Mouse (Mus musculus) CD4-positive, CD25-positive, alpha-beta regulatory T cell, adult 9 weeks (primary cell): ENCODE measurements around the gene Hnrnpul1. TPM values are rescaled to one million over a fixed set of nuclear protein-coding genes. Genes with fewer than 3 reads are reported as not detected.

Experiments
- polyA plus RNA-seq: library from polyadenylated mRNA; unstranded; fragments of 100-300 nt; shearing (Covaris generic); gene quantifications from one replicate; pipeline ENCODE4 v1.2.1, GENCODE M21; 2017

Hnrnpul1 gene
- 45.4 TPM for polyA plus RNA-seq

DNA sequence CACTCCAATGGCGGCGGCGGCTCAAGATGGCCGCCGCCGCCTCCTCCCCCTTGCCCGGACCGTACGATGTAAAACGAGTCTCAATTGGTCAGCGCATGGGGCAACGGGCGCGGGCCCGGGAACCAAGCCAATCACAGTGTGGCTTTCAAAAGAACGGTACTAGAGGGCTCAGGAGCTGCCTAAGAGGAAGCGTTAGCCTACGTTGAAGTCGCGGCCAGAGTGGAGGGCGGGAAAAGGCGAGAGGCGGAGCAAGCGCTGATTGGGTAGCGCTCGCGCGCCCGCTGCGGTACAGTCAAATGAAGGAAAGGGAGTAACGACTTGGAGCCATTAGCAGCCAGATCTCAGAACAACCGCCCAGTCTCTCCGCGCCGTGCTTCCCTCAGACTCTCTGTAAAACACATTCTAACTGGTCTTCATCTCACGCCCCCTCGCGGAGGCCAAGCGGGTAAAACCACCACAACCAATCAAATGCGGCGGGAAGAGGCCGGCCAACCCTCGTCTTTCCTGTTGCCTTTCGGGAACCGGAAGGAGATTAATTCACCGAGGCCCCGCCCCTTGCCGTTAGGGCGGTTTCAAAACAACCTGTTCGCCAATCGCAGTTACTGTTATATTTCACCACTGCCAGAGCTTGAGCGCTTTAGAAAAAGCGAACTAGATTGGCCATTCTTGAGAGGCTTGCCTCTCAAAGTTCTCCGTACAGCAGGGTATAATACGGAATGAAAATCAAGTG, at the start of gene Hnrnpul1:
Gene Hnrnpul1 (minus strand): TSS at position 20 of the 730 bp plus-strand sequence.

DNA sequence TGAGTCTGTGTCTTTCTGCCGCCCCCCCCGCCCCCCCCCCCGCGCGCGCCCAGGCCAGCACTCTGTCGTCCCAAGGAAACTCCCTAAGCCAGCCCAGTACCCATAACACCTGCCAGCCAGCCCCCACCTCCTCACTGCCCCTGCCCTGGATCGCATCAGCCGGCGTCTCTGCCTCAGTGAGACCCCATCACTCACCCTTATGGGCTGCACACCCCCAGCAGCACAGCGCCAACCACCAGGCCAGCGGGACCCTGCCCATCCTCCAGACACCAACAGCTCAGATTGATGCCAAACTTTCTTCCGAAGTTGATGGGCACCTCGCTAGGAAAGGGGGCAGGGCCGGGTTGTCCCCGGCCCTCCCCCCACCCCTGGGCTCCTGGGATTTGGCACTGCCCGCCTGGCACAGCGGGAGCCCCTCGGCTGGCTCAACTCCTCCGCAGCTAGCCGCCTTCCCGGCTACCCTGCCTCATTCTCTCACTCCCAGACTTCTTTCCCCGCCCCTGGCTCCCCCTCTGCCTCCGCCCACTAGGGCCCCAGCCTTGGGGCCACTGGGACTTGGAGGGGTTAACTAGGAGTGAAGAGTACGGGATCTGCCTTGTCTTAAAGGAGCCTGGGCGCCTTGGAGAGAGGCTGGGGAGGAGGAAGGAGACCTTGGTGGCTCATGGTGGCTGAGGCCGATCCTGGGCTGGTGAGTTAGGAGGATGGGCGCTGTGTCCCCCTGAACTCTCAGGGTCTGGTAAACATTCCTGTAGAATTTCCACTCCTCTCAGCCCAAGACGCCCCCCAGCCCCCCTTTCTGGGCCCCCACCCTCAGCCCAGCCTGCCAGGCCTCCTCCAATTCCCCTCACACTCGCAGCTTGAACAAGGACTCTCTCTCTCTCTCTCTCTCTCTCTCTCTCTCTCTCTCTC, 33.9 kb upstream of the Hnrnpul1 start, which contains the start of gene Axl:
Gene Axl (minus strand): TSS at position 486 of the 909 bp plus-strand sequence.

DNA sequence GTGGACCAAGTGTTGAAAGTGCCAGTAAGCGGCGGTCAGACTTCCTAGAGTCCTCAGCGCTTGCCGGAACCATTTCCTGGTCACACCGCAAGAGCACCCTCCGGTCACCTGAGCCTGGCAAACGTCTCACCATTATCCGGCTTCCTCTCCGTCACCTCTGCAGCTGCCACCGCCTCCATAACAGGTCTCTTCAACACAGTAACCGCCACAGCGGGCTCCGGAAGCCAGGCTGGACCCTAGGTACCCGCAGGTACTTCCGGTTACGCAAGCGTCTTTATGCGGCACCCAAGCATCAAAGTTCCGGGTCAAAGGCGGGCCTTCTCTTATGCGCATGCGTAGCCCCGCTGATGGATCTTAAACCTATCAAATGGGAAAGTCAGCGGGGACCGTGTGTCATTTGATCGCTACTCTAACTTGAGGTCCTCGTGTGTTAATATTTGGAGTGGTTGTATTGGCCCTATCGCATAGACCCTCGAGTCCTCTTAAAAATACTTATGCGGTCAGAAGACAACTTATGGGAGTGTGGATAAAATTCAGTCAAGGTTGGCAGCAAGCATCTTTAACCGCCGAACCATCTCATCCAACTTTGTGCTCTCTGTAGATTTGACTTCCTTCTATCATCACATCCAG, 35.7 kb downstream of the Hnrnpul1 start, which contains the start of gene Ccdc97:
Gene Ccdc97 (minus strand): TSS at position 301 of the 630 bp plus-strand sequence.

DNA sequence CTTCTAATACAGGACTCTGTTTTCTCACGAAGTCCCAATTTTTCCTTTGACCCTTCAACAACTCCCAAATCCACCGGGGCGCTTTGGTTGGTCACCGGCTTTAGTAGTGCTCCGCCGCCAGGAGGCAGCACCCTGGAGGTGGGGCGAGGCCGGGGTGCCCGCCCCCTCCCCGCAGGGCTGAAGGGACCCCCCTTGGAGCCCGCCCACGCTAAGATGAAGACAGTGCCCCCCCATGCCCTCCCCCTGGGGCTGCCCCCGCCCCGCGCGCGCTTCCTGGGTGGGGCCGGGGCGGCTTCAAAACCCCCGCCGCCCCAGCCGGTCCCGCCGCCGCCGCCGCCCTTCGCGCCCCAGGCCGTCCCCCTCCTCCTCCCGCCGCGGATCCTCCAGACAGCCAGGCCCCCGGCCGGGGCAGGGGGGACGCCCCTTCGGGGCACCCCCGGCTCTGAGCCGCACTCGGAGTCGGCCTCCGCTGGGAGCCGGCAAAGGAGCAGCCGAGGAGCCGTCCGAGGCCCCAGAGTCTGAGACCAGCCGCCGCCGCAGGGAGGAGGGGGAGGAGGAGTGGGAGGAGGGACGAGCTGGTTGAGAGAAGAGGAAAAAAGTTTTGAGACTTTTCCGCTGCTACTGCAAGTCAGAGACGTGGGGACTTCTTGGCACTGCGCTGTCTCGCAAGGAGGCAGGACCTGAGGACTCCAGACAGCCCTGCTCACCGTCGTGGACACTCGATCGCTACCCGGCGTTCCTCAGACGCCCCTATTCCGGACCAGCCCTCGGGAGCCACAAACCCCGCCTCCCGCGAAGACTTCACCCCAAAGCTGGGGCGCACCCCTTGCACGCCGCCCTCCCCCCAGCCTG, 67.7 kb downstream of the Hnrnpul1 start, which contains the start of gene Tgfb1:
Gene Tgfb1 (plus strand): TSS at position 323 of the 852 bp plus-strand sequence.

DNA sequence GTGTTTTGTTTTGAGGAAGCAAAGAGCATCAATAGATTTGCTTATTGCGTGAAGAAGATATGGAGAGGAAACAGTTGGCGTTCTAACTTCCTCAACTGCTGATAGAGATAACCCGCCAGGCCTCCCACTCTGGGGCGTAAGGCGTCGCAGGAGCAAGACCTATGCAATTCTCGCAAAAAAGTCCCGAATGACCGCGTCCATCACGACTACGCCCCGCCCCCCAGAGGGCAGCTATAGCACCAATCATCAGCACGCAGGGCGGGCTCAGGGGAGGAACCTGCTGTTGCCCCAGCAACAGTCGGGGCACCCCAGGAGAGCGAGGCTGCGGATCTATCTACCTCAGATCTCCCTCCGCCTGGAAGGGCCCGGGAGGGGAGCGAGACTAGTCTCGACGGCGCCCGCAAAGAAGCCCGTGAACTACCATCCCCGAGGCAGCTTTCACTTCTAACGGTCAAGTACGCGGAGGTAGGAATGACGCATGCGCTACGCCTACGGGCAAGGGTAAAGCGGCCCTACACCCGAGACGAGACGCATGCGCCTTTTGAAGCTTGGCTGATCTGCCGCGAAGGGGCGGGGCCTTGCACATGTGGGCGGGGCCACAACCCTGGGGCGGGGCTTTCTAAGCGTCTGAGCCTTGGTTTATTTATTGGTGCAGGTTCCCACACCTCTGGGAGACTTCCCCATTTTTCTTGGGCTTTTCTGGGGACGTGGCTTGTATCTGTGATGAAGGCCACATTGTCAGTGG, 73.9 kb downstream of the Hnrnpul1 start, which contains the start of gene B9d2:
Gene B9d2 (plus strand): TSS at position 267 of the 745 bp plus-strand sequence.

DNA sequence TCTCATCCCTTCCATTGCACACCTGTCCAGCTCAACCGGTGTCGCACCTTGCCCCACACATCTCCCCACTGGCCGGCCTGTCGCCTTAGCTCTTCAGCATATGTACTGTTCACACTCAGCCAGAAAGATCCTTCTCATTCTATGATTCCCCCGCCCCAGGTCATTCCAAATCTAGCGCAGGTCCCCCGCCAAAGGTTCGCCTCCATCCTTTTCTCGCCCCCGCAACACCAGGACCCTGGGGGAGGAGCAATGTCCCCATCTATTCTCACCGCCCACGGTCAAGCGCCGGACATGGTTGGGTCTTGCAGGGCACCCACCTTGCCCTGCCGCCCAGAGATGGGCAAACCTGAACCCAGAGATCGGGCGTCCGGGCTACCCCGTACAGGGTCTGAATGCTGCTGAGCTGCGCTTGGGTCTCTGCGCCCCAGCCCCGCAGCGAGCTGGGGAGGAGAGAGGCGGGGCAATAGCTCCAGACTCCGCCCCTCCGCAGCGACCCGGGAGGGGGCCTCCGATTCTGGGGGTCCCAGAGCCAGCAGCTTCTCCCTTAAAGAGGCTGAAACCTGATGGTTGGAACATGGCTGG, 79.7 kb downstream of the Hnrnpul1 start, which contains the start of gene Tmem91:
Gene Tmem91 (minus strand): TSS at position 448 of the 582 bp plus-strand sequence.

Other genes with a start within 250 kb of the Hnrnpul1 start
- gene Ceacam2, start 214.9 kb downstream of the Hnrnpul1 start, polyA plus RNA-seq: not detected
- gene Erich4, start 138.9 kb downstream of the Hnrnpul1 start, polyA plus RNA-seq: not detected
- gene Dmac2, start 135.3 kb downstream of the Hnrnpul1 start, polyA plus RNA-seq: 89.7 TPM
- gene B3gnt8, start 128.1 kb downstream of the Hnrnpul1 start, polyA plus RNA-seq: 0.33 TPM
- 65.1 TPM for gene Bckdha, start 95.8 kb downstream of the Hnrnpul1 start, polyA plus RNA-seq
- gene Exosc5, start 95.6 kb downstream of the Hnrnpul1 start, polyA plus RNA-seq: 151 TPM
- gene Tmem91, start 79.6 kb downstream of the Hnrnpul1 start, polyA plus RNA-seq: 6.6 TPM
- 55.3 TPM for gene B9d2, start 74.0 kb downstream of the Hnrnpul1 start, polyA plus RNA-seq
- 48.8 TPM for gene Tgfb1, start 67.8 kb downstream of the Hnrnpul1 start, polyA plus RNA-seq
- 81.3 TPM for gene Ccdc97, start 35.7 kb downstream of the Hnrnpul1 start, polyA plus RNA-seq
- gene Axl, start 33.9 kb upstream of the Hnrnpul1 start, polyA plus RNA-seq: 31.8 TPM
- 7.3 TPM for gene Cyp2s1, start 62.2 kb upstream of the Hnrnpul1 start, polyA plus RNA-seq
- gene Cyp2b10, start 142.9 kb upstream of the Hnrnpul1 start, polyA plus RNA-seq: not detected